In the genomic region with DNA sequence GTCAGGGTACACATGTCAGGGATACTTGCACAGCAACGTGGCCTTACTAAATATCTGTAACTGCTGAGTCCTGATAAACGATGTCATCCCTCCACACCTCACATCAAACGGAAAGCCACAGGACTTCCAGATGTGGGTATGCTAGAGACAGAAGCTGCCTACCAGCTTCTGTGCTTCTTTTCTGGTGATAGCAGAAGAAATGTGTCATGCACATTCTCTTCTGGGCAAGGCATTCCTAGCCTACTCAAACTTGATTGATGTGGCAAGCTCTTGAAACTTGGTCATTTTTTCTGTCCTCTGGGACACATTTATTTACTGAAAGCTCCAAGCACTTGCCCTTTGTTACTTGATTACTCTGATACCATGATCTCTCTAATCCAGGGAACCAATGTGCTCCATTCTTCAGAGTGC, we compare ENCODE assay signal across 25 mouse cellular contexts.
DNase-seq lines count a peak whose midpoint lies in the region; ATAC-seq and TF ChIP-seq lines count a peak whose summit lies in the region.
"Had no signal": no experiment of that assay in that cellular context is flagged by ENCODE, and none has a peak within 500 bp of the region (broad histone marks: within the 10 kb centered on the region; RNA-seq: fewer than 3 reads in every experiment).

No protein-coding gene starts in this region.

- H3K9me3 ChIP-seq in heart, embryonic 14.5 days (ENCODE audit: control insufficient read depth, low read length): no peaks in the 10 kb centered on the region
- H3K9me3 ChIP-seq in midbrain, embryonic 11.5 days (ENCODE audit: control insufficient read depth, low read length): no peaks in the 10 kb centered on the region
- H3K9me3 ChIP-seq in midbrain, embryonic 13.5 days: no peaks in the 10 kb centered on the region
- H3K9me3 ChIP-seq: embryonic facial prominence, embryonic 12.5 days; limb, embryonic 12.5 days; liver, embryonic 15.5 days; midbrain, embryonic 15.5 days; stomach, embryonic 15.5 days had no signal

- no peak overlapping the region for H3K4me3 ChIP-seq in heart, embryonic 14.5 days (ENCODE audit: control insufficient read depth in 1 of 2, insufficient read depth in 1 of 2, low read depth in 1 of 2, low read length in 2 of 2)
- H3K4me3 ChIP-seq in midbrain, embryonic 11.5 days (ENCODE audit: low read depth, low read length): no peak overlapping the region
- no peak overlapping the region for H3K4me3 ChIP-seq in midbrain, embryonic 13.5 days (replicated peaks)
- H3K4me3 ChIP-seq in myocyte: no peak overlapping the region
- H3K4me3 ChIP-seq: embryonic facial prominence, embryonic 12.5 days; heart, adult 2 months; limb, embryonic 12.5 days; liver, embryonic 15.5 days; midbrain, embryonic 15.5 days; stomach, embryonic 15.5 days had no signal

- H3K4me2 ChIP-seq in heart, embryonic 14.5 days (ENCODE audit: low read length): no peak overlapping the region
- H3K4me2 ChIP-seq in midbrain, embryonic 11.5 days: no peak overlapping the region
- no peak overlapping the region for H3K4me2 ChIP-seq in midbrain, embryonic 13.5 days (replicated peaks)
- H3K4me2 ChIP-seq in myocyte (ENCODE audit: low read depth): no peak overlapping the region
- H3K4me2 ChIP-seq: embryonic facial prominence, embryonic 12.5 days; limb, embryonic 12.5 days; liver, embryonic 15.5 days; midbrain, embryonic 15.5 days; stomach, embryonic 15.5 days had no signal

- no peak overlapping the region for H3K9ac ChIP-seq in heart, embryonic 14.5 days (ENCODE audit: low read length)
- H3K9ac ChIP-seq in midbrain, embryonic 11.5 days (ENCODE audit: low read length): no peak overlapping the region
- H3K9ac ChIP-seq in midbrain, embryonic 13.5 days (replicated peaks): no peak overlapping the region
- H3K9ac ChIP-seq: embryonic facial prominence, embryonic 12.5 days; limb, embryonic 12.5 days; liver, embryonic 15.5 days; midbrain, embryonic 15.5 days; stomach, embryonic 15.5 days had no signal

- H3K4me1 ChIP-seq in heart, embryonic 14.5 days (ENCODE audit: control insufficient read depth in 2 of 2, insufficient read depth in 2 of 2, low read length in 2 of 2): peaks cover 4 to 10% of the 10 kb centered on the region in 2 experiments; a peak in 2 of 4 replicates
- H3K4me1 ChIP-seq in midbrain, embryonic 11.5 days (ENCODE audit: control insufficient read depth, insufficient read depth, low read length): no peaks in the 10 kb centered on the region; the same call in 1 of the 2 replicates
- H3K4me1 ChIP-seq in midbrain, embryonic 13.5 days (replicated peaks): no peaks in the 10 kb centered on the region; the same call in 1 of the 2 replicates
- H3K4me1 ChIP-seq: embryonic facial prominence, embryonic 12.5 days; liver, embryonic 15.5 days; midbrain, embryonic 15.5 days; stomach, embryonic 15.5 days had no signal

- no peak for TF ChIP-seq POLR2A in myocyte (IDR thresholded peaks at IDR 0.05; ENCODE audit: insufficient read length, low read depth)

- H3ac ChIP-seq in myocyte (ENCODE audit: control insufficient read depth, insufficient read length): no peak overlapping the region

- DNase-seq in adrenal gland, postnatal 14 days: peak; percentile 17
- DNase-seq in adrenal gland, postnatal 25 days: no peak
- no peak for DNase-seq in heart, postnatal 4 days
- DNase-seq in midbrain, embryonic 11.5 days (ENCODE audit: low spot score, missing footprints): peak; percentile 75
- DNase-seq in lung, postnatal 25 days (ENCODE audit: low spot score): no peak
- DNase-seq: B cell, adult 2 months; cerebellum, adult 2 months; cerebellum, postnatal 36 days; gastrocnemius, postnatal 14 days; heart, adult 2 months; kidney, postnatal 25 days; layer of hippocampus, adult 9-11 months; thymus, adult 2 months had no signal

- ATAC-seq in heart, embryonic 14.5 days (ENCODE audit: insufficient number of reproducible peaks, insufficient read depth, low FRiP score, low read depth): no peak
- no peak for ATAC-seq in midbrain, embryonic 11.5 days (ENCODE audit: low FRiP score)
- ATAC-seq in midbrain, embryonic 13.5 days: no peak
- ATAC-seq: forebrain, embryonic 14.5 days; hindbrain, embryonic 16.5 days; intestine, embryonic 16.5 days; lung, postnatal 0 days; midbrain, embryonic 15.5 days had no signal

- no peaks in the 10 kb centered on the region for H3K79me2 ChIP-seq in myocyte (ENCODE audit: control insufficient read depth, insufficient read depth)

- no peaks in the 10 kb centered on the region for H3K36me3 ChIP-seq in heart, embryonic 14.5 days (ENCODE audit: control insufficient read depth, insufficient read depth, low read length)
- H3K36me3 ChIP-seq in midbrain, embryonic 11.5 days (ENCODE audit: control insufficient read depth, insufficient read depth, low read length): no peaks in the 10 kb centered on the region
- H3K36me3 ChIP-seq in midbrain, embryonic 13.5 days: no peaks in the 10 kb centered on the region
- no peaks in the 10 kb centered on the region for H3K36me3 ChIP-seq in myocyte (ENCODE audit: control insufficient read depth, insufficient read depth)
- H3K36me3 ChIP-seq: embryonic facial prominence, embryonic 12.5 days; limb, embryonic 12.5 days; liver, embryonic 15.5 days; midbrain, embryonic 15.5 days; stomach, embryonic 15.5 days had no signal

- WGBS in heart, embryonic 14.5 days: 13% methylated on average over 3 of the region's 3 CpGs
- 73% methylated on average over 3 of the region's 3 CpGs for WGBS in midbrain, embryonic 11.5 days
- 81% methylated on average over 3 of the region's 3 CpGs for WGBS in midbrain, embryonic 13.5 days

- no peaks in the 10 kb centered on the region for H3K27me3 ChIP-seq in heart, embryonic 14.5 days (ENCODE audit: control insufficient read depth, insufficient read depth, low read length)
- H3K27me3 ChIP-seq in midbrain, embryonic 11.5 days (ENCODE audit: control insufficient read depth, insufficient read depth, low read length): no peaks in the 10 kb centered on the region
- no peaks in the 10 kb centered on the region for H3K27me3 ChIP-seq in midbrain, embryonic 13.5 days
- no peaks in the 10 kb centered on the region for H3K27me3 ChIP-seq in myocyte (ENCODE audit: control insufficient read depth, insufficient read depth, insufficient read length)
- H3K27me3 ChIP-seq: embryonic facial prominence, embryonic 12.5 days; limb, embryonic 12.5 days; liver, embryonic 15.5 days; midbrain, embryonic 15.5 days; stomach, embryonic 15.5 days had no signal

- peak overlapping the region; percentile 59 to 69 for H3K27ac ChIP-seq in heart, embryonic 14.5 days (replicated peaks in 1 of 2; ENCODE audit: control insufficient read depth in 1 of 2, insufficient read depth in 1 of 2, low read depth in 2 of 2, low read length in 2 of 2)
- no peak overlapping the region for H3K27ac ChIP-seq in midbrain, embryonic 11.5 days (ENCODE audit: low read depth, low read length)
- no peak overlapping the region for H3K27ac ChIP-seq in midbrain, embryonic 13.5 days
- H3K27ac ChIP-seq: embryonic facial prominence, embryonic 12.5 days; heart, adult 2 months; limb, embryonic 12.5 days; liver, embryonic 15.5 days; midbrain, embryonic 15.5 days; stomach, embryonic 15.5 days had no signal

TF ChIP-seq in myocyte, 11 proteins besides CTCF, POLR2A, EP300 and RAD21:
- no peak for TF ChIP-seq POLR2AphosphoS2 (IDR thresholded peaks at IDR 0.05; ENCODE audit: insufficient read length, low read depth)
- TF ChIP-seq CEBPB (IDR thresholded peaks at IDR 0.05; ENCODE audit: insufficient read depth, poor library complexity, severe bottlenecking): peak; percentile 67; the same call in 1 of the 2 replicates

Comparison
In these comparisons a context has a peak if more than half of its experiments do, and no peak if none do; other contexts are left out.
1. DNase-seq: peak in adrenal gland, postnatal 14 days (single experiment) and midbrain, embryonic 11.5 days (single experiment); none in adrenal gland, postnatal 25 days (single experiment), heart, postnatal 4 days (single experiment) and lung, postnatal 25 days (single experiment).
2. H3K27ac ChIP-seq: peak in heart, embryonic 14.5 days (2 of 2); none in midbrain, embryonic 11.5 days (single experiment) and midbrain, embryonic 13.5 days (single experiment).